Mouse (Mus musculus) brain, adult 2 months (tissue): ENCODE results near the gene Mrnip.

Source experiments
- DNase-seq: peaks from one replicate; pipeline ENCODE4 v3.0.0; 2011; ENCODE audit warnings: low read depth, low spot score

Gene Mrnip

GRCm38 (mm10) chr11:50203302-50203827 lies 29.1 kb downstream of the Mrnip start:
- no peak for DNase-seq

- no peak for DNase-seq
Observed at GRCm38 (mm10) chr11:50205434-50205833, 31.2 kb downstream of the Mrnip start.

DNA sequence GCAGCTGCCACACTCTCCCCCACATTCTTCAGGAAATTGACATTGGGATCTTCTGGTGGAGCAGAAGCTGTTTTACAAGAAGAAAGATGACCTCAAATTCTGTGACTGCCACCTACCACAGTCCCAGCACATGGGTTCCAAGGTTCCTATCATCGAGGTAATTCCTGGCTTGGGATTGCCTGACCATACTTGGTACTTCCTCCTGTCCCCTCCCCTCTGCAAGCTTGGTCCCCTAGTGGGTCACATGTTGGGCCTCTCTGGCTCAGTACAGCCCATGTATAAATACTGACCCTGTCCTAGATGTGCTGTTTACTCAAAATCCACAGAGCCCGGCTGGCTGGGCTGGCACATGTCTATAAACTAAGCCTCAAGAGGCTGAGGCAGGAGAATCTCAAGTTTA lies 31.8 kb downstream of the Mrnip start:
- no peak for DNase-seq

DNA sequence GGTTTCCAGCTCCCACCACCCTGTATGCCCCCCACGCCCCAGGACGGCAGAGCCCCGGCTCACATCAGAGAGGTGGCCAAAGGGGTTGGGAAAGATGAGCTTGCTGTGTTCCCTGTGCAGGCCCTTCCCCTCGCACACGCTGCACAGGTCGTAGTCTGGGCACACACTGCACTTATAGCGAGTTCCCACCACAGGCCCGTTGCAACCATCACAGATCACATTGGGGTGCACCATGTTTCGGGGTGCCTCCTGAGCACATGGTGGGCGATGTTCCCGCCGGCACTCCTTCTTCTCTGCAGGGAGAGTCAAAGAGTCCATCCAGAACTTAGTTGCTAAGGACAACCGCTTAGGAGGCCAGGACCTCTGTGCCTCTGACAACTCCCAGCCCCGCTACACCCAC lies 33.1 kb downstream of the Mrnip start:
- DNase-seq, result no peak

DNA sequence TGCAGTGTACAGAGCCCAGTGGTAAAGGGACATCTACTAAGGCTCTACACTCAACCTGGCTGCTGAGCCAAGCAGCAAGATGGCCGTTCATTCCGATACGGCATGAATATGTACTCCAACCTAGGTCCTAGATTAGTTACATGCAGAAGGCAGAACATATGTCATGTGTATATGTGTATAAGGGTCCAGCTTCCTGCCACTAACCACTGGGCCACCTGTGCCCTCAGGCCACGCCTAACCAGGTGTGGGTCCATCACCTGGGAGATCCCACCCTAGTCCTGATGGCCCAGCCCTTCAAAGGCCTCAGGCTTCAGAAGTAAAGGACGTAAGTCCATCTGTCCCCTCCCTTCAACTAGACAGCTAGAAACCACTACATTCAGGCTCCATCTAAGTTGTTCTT lies 33.8 kb downstream of the Mrnip start:
- no peak for DNase-seq

GRCm38 (mm10) chr11:50210101-50210504 lies 35.9 kb downstream of the Mrnip start:
- DNase-seq, result peak; percentile 99

- DNase-seq, result peak; percentile 82
Observed at GRCm38 (mm10) chr11:50210505-50211151, 36.4 kb downstream of the Mrnip start, which contains the start of the genes Sqstm1 and Mgat4b. Gene Sqstm1, minus strand, starts transcription at chr11:50210827. Gene Mgat4b, plus strand, starts transcription at chr11:50210890.

DNA sequence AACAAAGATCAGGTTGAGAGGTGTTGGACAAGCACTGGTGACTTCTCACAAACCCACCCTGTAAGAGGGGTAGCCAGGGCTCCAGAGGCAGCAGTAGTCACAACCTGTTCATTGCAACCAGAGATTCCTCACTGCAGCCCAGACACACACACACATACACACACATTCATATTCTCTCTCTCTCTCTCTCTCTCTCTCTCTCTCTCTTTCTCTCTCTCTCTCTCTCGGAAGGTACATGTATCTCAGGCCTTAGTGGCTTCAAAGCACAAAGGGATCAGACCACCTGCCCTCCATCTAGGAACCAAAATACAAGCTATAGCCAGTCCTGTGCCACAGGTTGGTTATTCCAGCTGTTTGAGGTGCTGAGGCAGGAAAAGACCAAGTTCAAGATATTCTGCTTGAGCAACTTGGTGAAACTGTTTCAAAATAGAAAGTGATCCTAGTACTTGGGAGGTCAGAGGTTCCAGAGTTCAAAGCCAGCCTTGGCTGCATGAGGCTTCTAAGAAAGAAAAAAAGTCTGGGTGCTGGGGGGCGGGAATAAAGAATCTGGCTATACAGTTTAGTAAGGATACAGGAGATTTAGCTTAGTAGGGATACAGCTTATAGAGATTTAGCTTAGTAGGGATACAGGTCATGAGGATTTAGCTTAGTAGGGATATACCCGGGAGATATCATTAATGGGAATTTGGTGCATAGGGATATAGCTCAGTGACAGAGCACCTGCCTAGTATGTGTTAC lies 37.2 kb downstream of the Mrnip start:
- DNase-seq, result no peak

DNA sequence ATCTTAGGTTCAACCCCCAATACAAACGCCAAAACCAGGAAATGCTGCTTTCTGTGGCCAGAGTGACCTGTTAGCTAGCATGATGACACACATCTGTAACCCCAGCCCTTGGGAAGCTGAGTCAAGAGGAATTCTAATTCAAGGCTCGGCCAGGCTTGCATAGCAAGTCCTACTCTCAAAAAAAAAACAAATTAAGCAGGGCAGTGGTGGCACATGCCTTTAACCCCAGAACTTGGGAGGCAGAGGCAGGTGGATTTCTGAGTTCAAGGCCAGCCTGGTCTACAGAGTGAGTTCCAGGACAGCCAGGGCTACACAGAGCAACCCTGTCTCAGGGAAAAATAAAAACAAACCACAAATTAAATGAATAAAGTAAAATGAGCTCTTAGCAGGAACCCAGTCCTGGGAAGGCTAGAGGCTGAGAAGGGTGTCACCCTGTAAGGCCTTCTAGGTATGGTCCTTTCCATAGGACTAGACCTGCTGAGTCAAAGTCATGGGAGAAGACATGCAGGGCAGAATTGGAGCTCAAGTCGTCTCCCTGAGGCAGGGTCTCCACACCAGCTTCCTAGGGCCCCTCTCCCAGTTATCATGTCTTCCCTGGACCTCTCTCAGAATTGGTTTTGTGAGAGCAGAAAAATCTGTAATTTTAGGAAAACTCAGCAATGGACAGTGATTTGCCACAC lies 38.0 kb downstream of the Mrnip start:
- no peak for DNase-seq

DNA sequence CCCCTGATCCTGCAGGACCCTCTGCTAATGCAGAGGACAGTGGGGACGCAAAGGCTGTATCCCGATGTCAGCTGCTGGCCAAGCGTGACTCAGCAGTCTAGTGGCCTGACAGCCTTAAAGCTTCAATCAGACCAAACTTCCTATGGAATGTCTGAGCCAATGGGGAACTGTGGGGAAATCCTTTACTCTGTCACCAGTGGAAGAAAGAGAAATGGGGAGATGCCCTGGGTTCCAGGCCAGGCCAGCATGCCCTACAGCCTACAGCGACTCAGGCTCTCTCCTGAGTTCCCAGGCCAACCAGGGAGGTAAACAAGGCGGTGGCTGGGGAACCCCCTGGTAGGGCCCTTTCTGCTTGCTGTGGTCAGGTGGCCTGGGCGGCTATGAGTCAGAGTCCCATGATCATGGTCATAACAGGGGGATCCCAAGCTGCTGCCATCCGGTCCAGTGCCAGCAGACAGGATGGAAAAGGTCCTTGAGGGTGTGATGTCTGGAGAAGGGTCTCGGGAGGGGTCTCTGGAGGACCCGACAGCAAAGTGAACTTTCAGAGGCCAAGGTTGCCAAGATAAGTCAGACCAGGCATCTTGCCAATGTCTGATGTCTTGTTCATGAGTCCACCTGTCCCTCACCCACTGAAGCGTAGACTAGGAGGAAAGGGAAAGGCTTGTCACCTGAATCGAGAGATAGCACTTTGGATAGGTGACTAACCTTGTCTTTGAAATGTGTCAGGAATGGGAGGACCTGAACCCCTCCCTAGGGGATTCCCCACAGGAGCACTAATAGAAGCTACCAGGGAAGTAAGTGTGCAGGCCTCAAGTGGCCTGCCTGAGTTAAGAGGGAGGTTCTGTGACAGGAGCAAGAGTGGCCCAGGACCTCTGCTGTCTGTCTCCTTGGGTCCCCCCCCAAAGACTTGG lies 38.9 kb downstream of the Mrnip start:
- DNase-seq, result peak; percentile 90

- DNase-seq, result no peak
Observed at GRCm38 (mm10) chr11:50214631-50215030, 40.4 kb downstream of the Mrnip start.

GRCm38 (mm10) chr11:50215633-50216032 lies 41.4 kb downstream of the Mrnip start:
- DNase-seq, result no peak

DNA sequence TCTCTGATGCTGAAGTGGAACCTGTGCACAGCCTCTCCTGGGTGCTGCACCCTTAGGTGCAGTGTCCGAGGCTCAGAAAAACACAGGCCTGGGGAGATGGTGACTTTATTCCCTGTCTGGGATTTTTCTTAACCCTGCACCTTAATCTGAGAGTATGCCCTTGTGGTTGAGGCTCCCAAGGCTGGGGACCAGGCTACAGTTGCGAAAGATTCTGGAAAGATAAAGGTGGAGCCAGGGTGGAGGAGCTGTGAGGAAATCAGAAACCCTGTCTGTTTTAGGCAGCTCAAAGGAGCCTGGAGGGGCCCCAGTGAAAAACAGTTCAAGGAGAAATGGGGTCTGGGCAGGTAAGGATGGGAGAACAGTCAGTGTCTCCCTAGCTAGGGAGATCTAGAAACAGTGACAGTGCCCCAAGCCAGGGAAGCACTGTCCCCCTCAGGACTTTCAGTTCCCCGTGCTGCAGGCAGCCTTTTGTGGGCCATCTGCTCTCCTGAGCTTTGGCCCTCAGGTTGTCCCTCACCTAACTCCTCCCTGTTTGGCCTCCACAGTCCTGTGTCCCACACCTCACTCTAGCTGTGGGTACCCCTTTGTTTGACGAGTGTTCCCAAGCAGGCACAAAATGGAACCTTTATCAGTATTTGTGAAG lies 42.6 kb downstream of the Mrnip start:
- DNase-seq, result no peak

- no peak for DNase-seq
Observed at GRCm38 (mm10) chr11:50217811-50218210, 43.6 kb downstream of the Mrnip start.

DNA sequence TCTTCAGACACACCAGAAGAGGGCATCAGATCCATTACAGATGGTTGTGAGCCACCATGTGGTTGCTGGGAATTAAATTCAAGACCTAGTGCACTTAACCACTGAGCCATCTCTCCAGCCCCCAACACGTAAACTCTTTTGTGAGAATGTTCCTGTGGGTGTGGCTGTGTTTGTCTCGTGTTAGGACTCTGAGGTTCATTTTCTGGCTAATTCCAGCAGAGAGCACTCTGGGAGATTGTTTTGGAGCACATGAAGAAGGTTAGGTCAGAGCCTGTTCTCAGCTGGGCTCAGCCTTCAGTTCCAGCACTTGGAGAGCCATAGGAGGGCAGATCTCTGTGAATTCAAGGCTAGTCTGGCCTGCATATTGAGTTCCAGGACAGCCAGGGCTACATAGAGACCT lies 45.6 kb downstream of the Mrnip start:
- no peak for DNase-seq

DNA sequence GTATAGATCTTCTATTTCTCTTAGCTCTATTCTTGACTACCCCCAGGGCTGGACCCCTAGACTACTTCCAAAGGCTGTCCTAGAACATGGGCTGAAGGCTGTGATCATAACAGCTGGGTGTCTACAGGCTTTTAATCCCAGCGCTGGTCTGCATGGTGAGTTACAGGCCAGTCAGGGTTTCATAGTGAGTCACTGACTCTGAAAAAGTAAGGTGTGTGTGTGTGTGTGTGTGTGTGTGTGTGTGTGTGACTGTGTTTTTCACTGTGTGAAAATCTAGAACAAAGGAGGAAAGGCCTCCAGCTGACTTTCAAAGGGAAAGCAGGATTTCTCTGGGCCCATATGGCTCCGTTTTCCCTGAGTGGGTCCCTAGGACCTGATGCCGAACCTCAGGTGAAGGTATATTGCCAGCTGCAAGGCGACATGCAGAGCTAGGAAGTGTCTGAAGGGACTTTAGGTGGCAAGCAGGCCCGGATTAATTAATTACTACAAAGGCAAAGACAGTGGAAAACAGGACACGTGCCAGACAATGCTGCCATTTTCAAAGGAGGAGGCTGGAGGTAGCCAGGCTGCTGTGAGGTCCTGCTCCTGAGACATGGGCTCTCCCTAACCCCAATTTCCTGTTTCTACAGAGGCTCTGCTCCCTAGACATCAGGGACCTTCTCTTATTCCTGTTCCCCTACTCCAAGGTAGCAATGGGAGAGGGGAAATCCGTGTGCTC lies 48.5 kb downstream of the Mrnip start:
- no peak for DNase-seq

DNA sequence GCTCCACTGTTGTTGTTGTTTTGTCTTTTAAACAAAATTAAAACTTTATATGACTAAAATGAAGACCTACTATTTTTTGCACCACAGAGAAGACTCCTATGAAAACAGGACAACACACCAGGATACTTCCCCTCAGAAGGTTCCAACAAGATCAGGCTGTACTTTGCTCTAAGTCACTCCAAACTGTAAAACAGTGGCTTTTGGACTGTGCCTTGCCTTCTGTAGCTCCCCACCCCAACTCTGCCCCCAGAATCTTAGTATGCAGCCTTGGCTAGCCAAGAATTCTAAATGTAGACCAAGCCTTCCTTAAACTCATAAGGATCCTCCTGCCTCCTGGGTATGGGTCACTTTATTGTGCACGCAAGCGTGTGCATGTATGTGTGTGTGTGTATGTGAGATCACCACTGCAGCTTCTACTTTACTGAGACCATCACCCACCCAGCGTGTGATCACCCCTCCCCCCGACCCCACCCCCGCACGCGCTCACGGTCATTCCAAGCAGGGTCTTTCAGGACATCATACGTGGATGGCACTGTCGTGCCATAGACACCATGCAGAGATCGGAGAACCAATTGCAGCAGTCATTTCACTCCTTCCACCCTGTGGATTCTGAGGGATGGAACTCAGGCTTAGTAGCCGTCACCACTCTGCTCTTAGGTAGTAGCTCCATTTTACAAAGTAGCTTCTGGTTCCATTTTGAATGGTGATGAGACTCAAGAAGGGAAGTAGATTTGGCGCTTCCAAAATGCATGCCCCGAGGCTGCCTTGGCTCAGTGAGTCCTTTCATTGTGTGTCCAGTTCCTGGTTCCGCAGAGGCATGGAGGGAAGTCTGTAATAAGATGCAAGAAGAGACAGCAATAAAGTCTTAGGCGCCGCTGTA lies 49.8 kb downstream of the Mrnip start:
- DNase-seq, result no peak

- peak; percentile 92 for DNase-seq
Observed at GRCm38 (mm10) chr11:50224671-50225530, 50.7 kb downstream of the Mrnip start.
